Mouse (Mus musculus): Measurements from ENCODE around the gene Cldn34c2. TPM values are rescaled to one million over a fixed set of nuclear protein-coding genes. Genes with fewer than 3 reads are reported as not detected.
A peak's percentile ranks its signal among the peaks of the same experiment; 100 is the strongest.
"Not testable (repeated sequence)": the region's sequence is repeated elsewhere in the genome, so short reads cannot be mapped to it uniquely, and the experiment has no call there.

The Cldn34c2 gene
- not detected in 2 replicates for total RNA-seq (2017)

DNA sequence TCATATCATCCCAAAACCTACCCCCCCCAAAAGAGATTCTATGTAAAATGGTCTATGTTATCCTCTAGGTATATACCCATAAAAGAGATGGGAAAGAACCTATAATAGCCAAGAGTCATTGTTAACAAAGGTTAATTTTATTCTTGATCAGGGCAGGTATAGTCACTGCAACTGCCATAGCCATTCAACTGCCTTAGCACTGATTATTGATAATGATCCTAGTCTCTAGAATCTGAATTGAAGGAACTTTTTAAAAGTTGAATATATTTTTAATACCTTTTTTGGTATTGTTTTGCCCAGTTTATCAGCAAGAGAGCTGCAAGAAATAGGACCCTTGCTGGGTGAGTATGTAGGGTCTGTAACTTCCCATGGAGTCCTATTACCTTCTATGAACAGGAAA, at the start of gene Cldn34c2:
Gene Cldn34c2, plus strand, starts transcription at position 301 of the 400 bp plus-strand sequence.
- not testable (repeated sequence) for ATAC-seq (replicated peaks; ENCODE audit: low read depth, poor library complexity, severe bottlenecking)

DNA sequence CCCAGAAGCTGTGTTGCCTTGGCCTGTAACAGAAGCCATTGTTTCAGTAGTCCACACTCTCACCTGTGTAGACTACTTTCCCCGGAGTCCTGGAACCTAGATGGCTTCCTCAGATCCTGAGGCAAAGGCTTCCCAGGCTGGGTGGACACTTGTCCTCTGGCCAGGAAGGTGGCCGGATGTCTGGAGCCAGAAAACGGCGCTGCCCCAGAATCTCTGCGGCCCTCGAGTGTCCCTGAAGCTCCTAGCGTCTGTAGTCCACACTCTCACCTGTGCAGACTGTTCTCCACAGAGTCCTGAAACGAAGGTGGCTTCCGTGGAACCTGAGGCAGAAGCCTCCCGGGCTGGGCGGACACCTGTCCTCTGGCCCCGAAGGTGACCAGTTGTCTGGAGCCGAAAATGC, 30.1 kb upstream of the Cldn34c2 start:
- ATAC-seq (replicated peaks; ENCODE audit: low read depth, poor library complexity, severe bottlenecking) = not testable (repeated sequence)

DNA sequence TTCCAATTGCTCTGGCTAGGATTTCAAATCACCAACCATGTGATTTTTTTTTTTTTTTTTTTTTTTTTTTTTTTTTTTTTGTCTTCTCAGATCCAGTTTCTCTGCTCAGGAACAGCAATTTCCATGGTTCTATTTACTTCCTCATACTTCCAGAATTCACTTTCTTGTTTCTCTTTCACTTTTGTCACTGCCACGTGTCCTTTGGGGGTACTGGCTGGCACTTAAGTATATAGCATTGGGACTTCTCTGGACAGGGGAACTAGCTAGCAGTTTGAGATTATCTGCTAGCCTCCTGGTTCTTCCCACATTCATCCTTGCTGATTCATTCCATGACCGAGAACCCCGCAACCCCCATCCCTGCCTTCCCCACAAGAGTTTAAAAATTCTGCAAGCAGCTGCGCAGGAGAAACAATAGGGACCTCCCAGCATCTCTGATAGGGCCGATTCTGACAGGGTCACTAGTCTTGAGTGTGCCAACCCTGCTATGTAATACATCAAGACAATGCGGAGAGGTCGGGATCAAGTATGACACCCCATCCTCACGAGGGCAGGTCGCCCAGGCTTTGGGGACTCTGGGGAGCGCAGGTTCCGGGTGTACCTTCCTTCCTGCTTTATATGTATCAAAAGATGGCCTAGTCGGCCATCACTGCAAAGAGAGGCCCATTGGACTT, 30.8 kb downstream of the Cldn34c2 start:
- ATAC-seq (replicated peaks; ENCODE audit: low read depth, poor library complexity, severe bottlenecking) = peak; percentile 99

Other genes starting within 250 kb of the Cldn34c2 start
- not detected in 2 replicates for gene Gm17467, start 123.1 kb downstream of the Cldn34c2 start, total RNA-seq (2017)
- not detected in 2 replicates for gene Cldn34c3, start 212.0 kb downstream of the Cldn34c2 start, total RNA-seq (2017)